Mouse (Mus musculus) adrenal gland, postnatal 25 days (tissue): ENCODE data around the gene Tmem150a. TPM values are rescaled to one million over a fixed set of nuclear protein-coding genes. Genes with fewer than 3 reads are reported as not detected.

Experiments
- DNase-seq: peaks from one replicate; pipeline ENCODE4 v3.0.0; 2021; ENCODE audit warnings: mixed read lengths
- total RNA-seq: library from RNA; stranded (reverse); gene quantifications from 2 replicates; pipeline ENCODE4 v1.2.3, GENCODE M21; 2021

The Tmem150a gene
- total RNA-seq, 1 experiment from 2014 or later, result 23.2 TPM

DNA sequence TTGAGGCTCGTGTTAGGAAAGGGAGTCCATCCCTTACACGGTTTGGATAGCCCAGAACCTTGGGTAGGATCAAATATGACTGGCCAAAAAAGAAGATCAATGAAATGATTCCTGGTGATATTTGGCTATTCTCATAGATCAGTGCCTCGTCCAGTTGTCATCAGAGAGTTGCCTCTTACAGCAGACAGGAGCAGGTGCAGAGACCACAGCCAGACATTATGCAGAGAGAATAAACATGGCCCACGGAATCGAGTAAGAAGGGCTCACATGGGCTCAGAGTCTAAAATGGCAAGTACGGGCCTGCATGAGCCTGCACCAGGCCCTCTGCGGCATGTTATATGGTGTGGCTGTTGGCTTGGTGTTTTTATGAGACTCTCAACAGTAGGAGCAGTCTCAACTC, 50.1 kb downstream of the Tmem150a start:
- DNase-seq, result no peak

GRCm38 (mm10) chr6:72407119-72407518, 51.9 kb downstream of the Tmem150a start:
- DNase-seq, result peak; percentile 81

Other genes starting within 250 kb of the Tmem150a start
- 2.2 and 3.3 TPM in 2 replicates for gene Atoh8, start 119.9 kb upstream of the Tmem150a start, total RNA-seq
- not detected in 2 replicates for gene Sftpb, start 50.8 kb upstream of the Tmem150a start, total RNA-seq
- gene Usp39, start 10.3 kb upstream of the Tmem150a start, total RNA-seq, result 29.2 and 30.1 TPM in 2 replicates
- gene 0610030E20Rik, start 8.1 kb upstream of the Tmem150a start, total RNA-seq, result 35.5 and 38.8 TPM in 2 replicates
- 368 and 473 TPM in 2 replicates for gene Rnf181, start 11.5 kb downstream of the Tmem150a start, total RNA-seq
- 35.2 and 51.8 TPM in 2 replicates for gene Vamp5, start 25.0 kb downstream of the Tmem150a start, total RNA-seq
- gene Vamp8, start 35.3 kb downstream of the Tmem150a start, total RNA-seq, result 117 and 154 TPM in 2 replicates
- 52.5 and 56.9 TPM in 2 replicates for gene Ggcx, start 58.9 kb downstream of the Tmem150a start, total RNA-seq
- 199 and 214 TPM in 2 replicates for gene Mat2a, start 84.1 kb downstream of the Tmem150a start, total RNA-seq
- gene Sh2d6, start 166.3 kb downstream of the Tmem150a start, total RNA-seq, result 0.39 TPM in 1 of 2 replicates, not detected in the other
- gene Capg, start 188.9 kb downstream of the Tmem150a start, total RNA-seq, result 30.3 and 48.1 TPM in 2 replicates
- 23.3 and 24.4 TPM in 2 replicates for gene Elmod3, start 243.0 kb downstream of the Tmem150a start, total RNA-seq
- gene Retsat, start 243.0 kb downstream of the Tmem150a start, total RNA-seq, result 309 and 334 TPM in 2 replicates